In genomic region chr19:5444954-5445353, GRCm38 (mm10) we compare ENCODE assay signal across 27 mouse cellular contexts. TPM values are rescaled to one million over a fixed set of nuclear protein-coding genes. Genes with fewer than 3 reads are reported as not detected.
DNase-seq lines count a peak whose midpoint lies in the region; ATAC-seq lines count a peak whose summit lies in the region.
"Had no signal": no experiment of that assay in that cellular context is flagged by ENCODE, and none has a peak within 500 bp of the region (broad histone marks: within the 10 kb centered on the region; RNA-seq: fewer than 3 reads in every experiment).

No protein-coding gene starts in this region.

- H3K27ac ChIP-seq in embryonic facial prominence, embryonic 10.5 days (replicated peaks), result no peak overlapping the region
- no peak overlapping the region for H3K27ac ChIP-seq in kidney, embryonic 16.5 days (ENCODE audit: low read length)
- no peak overlapping the region for H3K27ac ChIP-seq in hindbrain, embryonic 10.5 days
- H3K27ac ChIP-seq: forebrain, embryonic 13.5 days; heart, embryonic 15.5 days; limb, embryonic 13.5 days; liver, embryonic 14.5 days; stomach, postnatal 0 days had no signal

- DNase-seq in kidney, adult 18-20 months, result peak; percentile 51
- DNase-seq in kidney, postnatal 14 days, result no peak
- peak; percentile 98 for DNase-seq in 3T3-L1 (ENCODE audit: low read depth, low spot score)
- peak; percentile 21 for DNase-seq in embryonic facial prominence, embryonic 10.5 days (ENCODE audit: low spot score)
- DNase-seq in layer of hippocampus, postnatal 14 days (ENCODE audit: low spot score in 2 of 2), result no peak
- DNase-seq in hindbrain, embryonic 10.5 days (ENCODE audit: low spot score), result no peak
- no peak for DNase-seq in urinary bladder, postnatal 14 days (ENCODE audit: low spot score)
- DNase-seq: adrenal gland, postnatal 10 days; B cell, adult 2 months; cerebellum, adult 11 months; cerebellum, postnatal 25 days; embryo, embryonic 11 days; gastrocnemius, postnatal 14 days; heart, adult 18-20 months; lung, postnatal 4 days; right cerebral cortex, postnatal 4 days had no signal

- no peak overlapping the region for H3K4me3 ChIP-seq in embryonic facial prominence, embryonic 10.5 days
- no peak overlapping the region for H3K4me3 ChIP-seq in kidney, embryonic 16.5 days (ENCODE audit: low read length)
- H3K4me3 ChIP-seq in hindbrain, embryonic 10.5 days, result no peak overlapping the region
- H3K4me3 ChIP-seq: forebrain, embryonic 13.5 days; heart, embryonic 15.5 days; limb, embryonic 13.5 days had no signal

- H3K9ac ChIP-seq in kidney, embryonic 16.5 days (replicated peaks; ENCODE audit: low read length), result no peak overlapping the region
- H3K9ac ChIP-seq: forebrain, embryonic 13.5 days; heart, embryonic 15.5 days; limb, embryonic 13.5 days; liver, embryonic 14.5 days had no signal

- WGBS in embryonic facial prominence, embryonic 10.5 days, result 33% methylated on average over 7 of the region's 7 CpGs
- WGBS in kidney, embryonic 16.5 days, result 14% methylated on average over 7 of the region's 7 CpGs
- 33% methylated on average over 7 of the region's 7 CpGs for WGBS in hindbrain, embryonic 10.5 days

- peaks cover 27% of the 10 kb centered on the region for H3K4me1 ChIP-seq in embryonic facial prominence, embryonic 10.5 days
- peaks cover 24% of the 10 kb centered on the region for H3K4me1 ChIP-seq in kidney, embryonic 16.5 days (ENCODE audit: insufficient read depth, low read length)
- H3K4me1 ChIP-seq in hindbrain, embryonic 10.5 days (replicated peaks), result peaks cover 24% of the 10 kb centered on the region

- H3K4me2 ChIP-seq in kidney, embryonic 16.5 days (replicated peaks; ENCODE audit: low read depth, low read length), result no peak overlapping the region
- H3K4me2 ChIP-seq: forebrain, embryonic 13.5 days; heart, embryonic 15.5 days; limb, embryonic 13.5 days had no signal

- peaks cover 61% of the 10 kb centered on the region for H3K27me3 ChIP-seq in embryonic facial prominence, embryonic 10.5 days (replicated peaks; ENCODE audit: low read depth, poor library complexity, severe bottlenecking)
- peaks cover 35% of the 10 kb centered on the region for H3K27me3 ChIP-seq in kidney, embryonic 16.5 days (ENCODE audit: insufficient read depth, low read length)
- H3K27me3 ChIP-seq in hindbrain, embryonic 10.5 days (ENCODE audit: insufficient read depth, poor library complexity, severe bottlenecking), result peaks cover 64% of the 10 kb centered on the region

- peaks cover 9% of the 10 kb centered on the region; the same call in 1 of the 2 replicates for H3K9me3 ChIP-seq in embryonic facial prominence, embryonic 10.5 days
- peaks cover 5% of the 10 kb centered on the region for H3K9me3 ChIP-seq in kidney, embryonic 16.5 days (ENCODE audit: low read length)
- H3K9me3 ChIP-seq in hindbrain, embryonic 10.5 days, result peaks cover 12% of the 10 kb centered on the region
- H3K9me3 ChIP-seq: heart, embryonic 15.5 days had no signal

- H3K36me3 ChIP-seq in embryonic facial prominence, embryonic 10.5 days (replicated peaks), result no peaks in the 10 kb centered on the region
- no peaks in the 10 kb centered on the region for H3K36me3 ChIP-seq in kidney, embryonic 16.5 days (ENCODE audit: insufficient read depth, low read length)
- H3K36me3 ChIP-seq in hindbrain, embryonic 10.5 days, result no peaks in the 10 kb centered on the region
- H3K36me3 ChIP-seq: heart, embryonic 15.5 days; limb, embryonic 13.5 days had no signal

- ATAC-seq in kidney, embryonic 16.5 days (ENCODE audit: low FRiP score, low TSS enrichment), result 0 out of 2 replicates have a peak, but pooled peaks have one; percentile 52
- ATAC-seq: activated CD4-positive, CD25-positive, alpha-beta regulatory T cell, adult 4 months; forebrain, embryonic 13.5 days; midbrain, embryonic 16.5 days had no signal

RNA-seq across cellular contexts. Expression of gene Fosl1, which starts 2.4 kb away (rescaled TPM):
- polyA plus RNA-seq in embryonic facial prominence, embryonic 10.5 days (2016; fragmentation: Nextera tagmentation; extraction: Ambion mirVana), result not detected in 2 replicates
- 0.54 TPM in 1 of 2 replicates, not detected in the other for polyA plus RNA-seq in kidney, embryonic 16.5 days (2015; fragmentation: Nextera tagmentation; extraction: Ambion mirVana)
- not detected for total RNA-seq in layer of hippocampus, postnatal 14 days (2021)
- not detected in 2 replicates for polyA plus RNA-seq in hindbrain, embryonic 10.5 days (2016; fragmentation: Nextera tagmentation; extraction: Ambion mirVana)
- total RNA-seq: gastrocnemius, postnatal 14 days; heart, adult 18-20 months; layer of hippocampus, postnatal 10 days; neutrophil, adult 5-6 weeks had no signal
- polyA plus RNA-seq: activated CD4-positive, CD25-positive, alpha-beta regulatory T cell, adult 4 months; brain, embryonic 14.5 days; forebrain, embryonic 13.5 days; heart, embryonic 15.5 days; limb, embryonic 13.5 days; midbrain, embryonic 16.5 days had no signal

RNA-seq across cellular contexts. Expression of gene Ccdc85b, which starts 12.7 kb away (rescaled TPM):
- 6.2 and 7.4 TPM in 2 replicates for polyA plus RNA-seq in embryonic facial prominence, embryonic 10.5 days (2016; fragmentation: Nextera tagmentation; extraction: Ambion mirVana)
- polyA plus RNA-seq in kidney, embryonic 16.5 days (2015; fragmentation: Nextera tagmentation; extraction: Ambion mirVana), result 7.8 and 8.6 TPM in 2 replicates
- total RNA-seq in layer of hippocampus, postnatal 14 days (2021), result 10 to 100 TPM; 29.9 to 31.8 TPM
- 6.9 and 8.6 TPM in 2 replicates for polyA plus RNA-seq in hindbrain, embryonic 10.5 days (2016; fragmentation: Nextera tagmentation; extraction: Ambion mirVana)

RNA-seq across cellular contexts. Expression of gene Fibp, which starts 15.5 kb away (rescaled TPM):
- polyA plus RNA-seq in embryonic facial prominence, embryonic 10.5 days (2016; fragmentation: Nextera tagmentation; extraction: Ambion mirVana), result 101 and 109 TPM in 2 replicates
- 129 and 138 TPM in 2 replicates for polyA plus RNA-seq in kidney, embryonic 16.5 days (2015; fragmentation: Nextera tagmentation; extraction: Ambion mirVana)
- 100 to 1,000 TPM in 1 of 2 experiments, 10 to 100 TPM in 1; 96.3 to 101 TPM for total RNA-seq in layer of hippocampus, postnatal 14 days (2021)
- polyA plus RNA-seq in hindbrain, embryonic 10.5 days (2016; fragmentation: Nextera tagmentation; extraction: Ambion mirVana), result 99.5 and 122 TPM in 2 replicates

RNA-seq across cellular contexts. Expression of gene AI837181, which starts 20.0 kb away (rescaled TPM):
- polyA plus RNA-seq in embryonic facial prominence, embryonic 10.5 days (2016; fragmentation: Nextera tagmentation; extraction: Ambion mirVana), result 49.5 and 55.0 TPM in 2 replicates
- polyA plus RNA-seq in kidney, embryonic 16.5 days (2015; fragmentation: Nextera tagmentation; extraction: Ambion mirVana), result 24.0 and 50.8 TPM in 2 replicates
- total RNA-seq in layer of hippocampus, postnatal 14 days (2021), result 10 to 100 TPM; 63.0 to 63.6 TPM
- 53.8 and 63.9 TPM in 2 replicates for polyA plus RNA-seq in hindbrain, embryonic 10.5 days (2016; fragmentation: Nextera tagmentation; extraction: Ambion mirVana)

RNA-seq across cellular contexts. Expression of gene Drap1, which starts 20.2 kb away (rescaled TPM):
- polyA plus RNA-seq in embryonic facial prominence, embryonic 10.5 days (2016; fragmentation: Nextera tagmentation; extraction: Ambion mirVana), result 222 and 242 TPM in 2 replicates
- polyA plus RNA-seq in kidney, embryonic 16.5 days (2015; fragmentation: Nextera tagmentation; extraction: Ambion mirVana), result 226 and 236 TPM in 2 replicates
- 100 to 1,000 TPM; 269 to 270 TPM for total RNA-seq in layer of hippocampus, postnatal 14 days (2021)
- 223 and 271 TPM in 2 replicates for polyA plus RNA-seq in hindbrain, embryonic 10.5 days (2016; fragmentation: Nextera tagmentation; extraction: Ambion mirVana)

Comparison
In these comparisons a context has a peak if more than half of its experiments do, and no peak if none do; other contexts are left out.
1. DNase-seq: peak in kidney, adult 18-20 months (single experiment), 3T3-L1 (single experiment) and embryonic facial prominence, embryonic 10.5 days (single experiment); none in kidney, postnatal 14 days (single experiment), layer of hippocampus, postnatal 14 days (0 of 2), hindbrain, embryonic 10.5 days (single experiment) and urinary bladder, postnatal 14 days (single experiment).